Mouse (Mus musculus) forebrain, postnatal 0 days (tissue): ENCODE measurements around the gene Tlx2. TPM values are rescaled to one million over a fixed set of nuclear protein-coding genes. Genes with fewer than 3 reads are reported as not detected.
A peak's percentile ranks its signal among the peaks of the same experiment; 100 is the strongest.

Experiments
- ATAC-seq: fragments of 200-750 bp; cut with Nextera tagmentation; 2 replicates; pipeline ENCODE4 v1.8.0; 2017; ENCODE audit warnings: mild to moderate bottlenecking, moderate library complexity
- DNase-seq: peaks from one replicate; pipeline ENCODE4 v3.0.0-alpha.2; 2015
- H3K27ac ChIP-seq: fragments of 300-500 bp; sonication (generic); 2 replicates; pipeline ENCODE4 v1.5.1; 2014; ENCODE audit warnings: low read depth, mild to moderate bottlenecking, antibody characterized with exemption, low read length, moderate library complexity, mixed read lengths
- H3K27me3 ChIP-seq: fragments of 300-500 bp; sonication (generic); 2 replicates; pipeline ENCODE4 v1.6.1; 2014; ENCODE audit warnings: mild to moderate bottlenecking, low read length, mixed read lengths; ENCODE audit not compliant: insufficient read depth
- H3K36me3 ChIP-seq: fragments of 300-500 bp; sonication (generic); 2 replicates; pipeline ENCODE4 v1.6.1; 2014; ENCODE audit warnings: mild to moderate bottlenecking, moderate library complexity; ENCODE audit not compliant: insufficient read depth
- H3K4me1 ChIP-seq: fragments of 300-500 bp; sonication (generic); 2 replicates; pipeline ENCODE4 v1.6.1; 2014; ENCODE audit warnings: antibody characterized with exemption; ENCODE audit not compliant: insufficient read depth
- H3K4me2 ChIP-seq: fragments of 300-500 bp; sonication (generic); 2 replicates; pipeline ENCODE4 v1.6.1; 2014; ENCODE audit warnings: low read depth, mild to moderate bottlenecking, moderate library complexity
- H3K4me3 ChIP-seq: fragments of 300-500 bp; sonication (generic); 2 replicates; pipeline ENCODE4 v1.5.1; 2014; ENCODE audit warnings: low read depth, low read length, mixed read lengths
- H3K9ac ChIP-seq: fragments of 300-500 bp; sonication (generic); 2 replicates; pipeline ENCODE4 v1.6.1; 2014; ENCODE audit warnings: mild to moderate bottlenecking
- H3K9me3 ChIP-seq: fragments of 300-500 bp; sonication (generic); 2 replicates; pipeline ENCODE4 v1.6.1; 2016; ENCODE audit warnings: low read length
- CTCF ChIP-seq: sonication (generic); IDR thresholded peaks from 2 replicates; pipeline ENCODE4 v1.5.1; 2016; ENCODE audit warnings: antibody characterized with exemption, control low read depth, low read depth
- WGBS: fragments of 180-500 bp; shearing (Covaris S2); extraction: QIAGEN DNeasy Blood & Tissue Kit; methylation state at CpG from one replicate; pipeline ENCODE4 v1.1.7; 2014; 5-methylcytosine and 5-hydroxymethylcytosine counted together
- polyA plus RNA-seq: library from polyadenylated mRNA; unstranded; fragments of >200 nt; fragmentation: Nextera tagmentation; extraction: Ambion mirVana; gene quantifications from 2 replicates; pipeline ENCODE4 v1.2.1, GENCODE M21; 2015
- total RNA-seq: library from RNA; depleted of rRNA; stranded (reverse); fragments of >200 nt; gene quantifications from 2 replicates; pipeline ENCODE4 v1.2.3, GENCODE M21; 2014

The Tlx2 gene
- total and polyA plus RNA-seq, 2 experiments from 2014 or later = not detected

GRCm38 (mm10) chr6:83104158-83104557, 34.1 kb upstream of the Tlx2 start:
- no peak for TF ChIP-seq CTCF
- Histone ChIP-seq H3K9me3 (no peaks in the 10 kb centered on the region), H3K4me2 (no peak overlapping the region), H3K27ac (no peak overlapping the region), H3K4me3 (no peak overlapping the region), H3K36me3 (no peaks in the 10 kb centered on the region; the same call in 1 of the 2 replicates), H3K9ac (no peak overlapping the region), H3K4me1 (peaks cover 17% of the 10 kb centered on the region; the same call in 1 of the 2 replicates), H3K27me3 (no peaks in the 10 kb centered on the region)
- 36% methylated on average over 4 of the region's 4 CpGs for WGBS
- ATAC-seq (peak; percentile 65), DNase-seq (peak; percentile 73)

- no peaks in the 10 kb centered on the region for H3K27me3 ChIP-seq
- H3K36me3 ChIP-seq = no peaks in the 10 kb centered on the region; the same call in 1 of the 2 replicates
- peak overlapping the region; percentile 35; the same call in 1 of the 2 replicates for H3K27ac ChIP-seq
- H3K4me2 ChIP-seq = peak overlapping the region; percentile 99
- ATAC-seq (no peak), DNase-seq (no peak)
- H3K4me1 ChIP-seq = peaks cover 12% of the 10 kb centered on the region; the same call in 1 of the 2 replicates
- H3K4me3 ChIP-seq = peak overlapping the region; percentile 66
- H3K9me3 ChIP-seq = no peaks in the 10 kb centered on the region
- WGBS = 50% methylated on average over 11 of the region's 11 CpGs
- no peak for TF ChIP-seq CTCF
- peak overlapping the region; percentile 76 for H3K9ac ChIP-seq
Observed at GRCm38 (mm10) chr6:83103130-83103650, 33.1 kb upstream of the Tlx2 start.

DNA sequence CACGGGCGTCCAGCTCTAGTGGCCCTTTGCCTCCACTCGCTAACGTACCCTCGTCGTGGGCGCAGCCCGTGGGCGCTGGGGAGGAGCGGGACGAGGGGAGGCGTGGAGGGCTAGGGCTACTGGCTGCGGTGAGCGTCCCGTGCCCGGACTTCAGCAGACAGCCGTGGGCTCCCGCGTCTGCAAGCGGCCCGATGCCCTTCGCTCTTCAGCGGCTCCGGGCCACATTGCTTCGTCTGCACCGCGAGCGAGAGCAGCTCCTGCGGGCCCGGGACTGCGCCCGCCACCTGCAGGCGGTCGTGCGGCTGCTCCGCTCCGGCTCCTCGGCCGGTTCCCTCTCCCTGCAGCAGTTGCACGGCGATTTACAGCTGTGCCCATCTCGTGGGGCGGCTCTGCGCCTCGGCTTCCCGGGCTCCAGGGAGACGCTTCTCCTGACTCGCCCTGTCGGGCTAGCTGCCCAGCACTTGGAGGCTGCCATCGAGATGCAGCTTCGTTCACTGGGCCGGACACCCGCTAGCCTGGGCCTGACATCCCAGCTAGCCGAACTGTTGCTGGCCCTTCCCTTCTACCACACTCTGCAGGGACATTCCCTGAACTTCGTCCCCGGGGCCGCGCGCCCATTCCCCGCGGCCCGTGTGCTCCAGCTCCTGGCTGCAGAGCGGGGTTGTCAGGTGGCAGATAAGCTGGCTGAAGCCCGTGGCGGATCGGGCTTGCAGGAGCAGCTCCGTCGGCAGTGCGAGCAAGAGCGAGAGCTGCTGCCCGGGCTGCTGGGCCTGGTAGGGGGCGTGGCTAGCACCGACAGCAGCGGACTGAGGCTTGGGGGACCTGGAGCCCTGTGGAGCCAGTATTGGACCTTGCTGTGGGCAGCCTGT, 31.8 kb upstream of the Tlx2 start:
- H3K9ac ChIP-seq = peak overlapping the region; percentile 76
- no peaks in the 10 kb centered on the region for H3K9me3 ChIP-seq
- H3K4me3 ChIP-seq = peak overlapping the region; percentile 66
- H3K36me3 ChIP-seq = no peaks in the 10 kb centered on the region; the same call in 1 of the 2 replicates
- no peaks in the 10 kb centered on the region for H3K27me3 ChIP-seq
- peak overlapping the region; percentile 99 for H3K4me2 ChIP-seq
- DNase-seq (peak; percentile 74), ATAC-seq (peak; percentile 70)
- peak overlapping the region; percentile 82 for H3K27ac ChIP-seq
- WGBS = 7% methylated on average over 74 of the region's 74 CpGs
- peak; percentile 70 for TF ChIP-seq CTCF
- peaks cover 8% of the 10 kb centered on the region; the same call in 1 of the 2 replicates for H3K4me1 ChIP-seq

DNA sequence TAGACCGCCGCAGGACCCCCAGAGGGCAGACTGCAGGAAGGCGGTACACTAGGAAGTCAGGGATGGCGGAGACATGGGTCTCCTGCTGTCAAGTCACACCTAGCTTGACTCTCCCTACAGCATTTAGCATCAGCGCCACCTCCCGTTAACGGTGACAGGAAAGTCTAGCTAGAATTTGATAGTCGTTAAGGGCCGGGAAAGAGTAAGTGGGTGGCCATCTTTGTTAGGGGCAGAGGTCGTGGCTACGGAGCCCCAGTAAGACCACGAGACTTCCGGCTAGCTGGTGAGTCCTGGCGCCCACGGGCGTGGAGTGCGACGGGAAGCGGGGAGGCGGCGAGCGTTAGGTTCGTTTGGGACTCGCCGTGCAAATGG, 31.2 kb upstream of the Tlx2 start, which contains the start of the genes Ccdc142 and Gm42688:
Gene Ccdc142 (plus strand): TSS at position 286 of the 372 bp plus-strand sequence.
Gene Gm42688 (plus strand): TSS at position 302 of the 372 bp plus-strand sequence.
- WGBS = under 1% methylated on average over 25 of the region's 25 CpGs
- no peaks in the 10 kb centered on the region for H3K9me3 ChIP-seq
- DNase-seq = peak; percentile 90
- peak; percentile 85 for ATAC-seq
- H3K36me3 ChIP-seq = no peaks in the 10 kb centered on the region; the same call in 1 of the 2 replicates
- H3K4me2 ChIP-seq = peak within 1 kb of the TSS; percentile 99
- H3K9ac ChIP-seq = peak within 1 kb of the TSS; percentile 76
- peak within 1 kb of the TSS; percentile 66 for H3K4me3 ChIP-seq
- TF ChIP-seq CTCF = peak; percentile 81
- H3K4me1 ChIP-seq = peaks cover 8% of the 10 kb centered on the region; the same call in 1 of the 2 replicates
- H3K27ac ChIP-seq = peak within 1 kb of the TSS; percentile 82
- H3K27me3 ChIP-seq = no peaks in the 10 kb centered on the region

GRCm38 (mm10) chr6:83098411-83098810, 28.3 kb upstream of the Tlx2 start:
- Histone ChIP-seq H3K4me1 (peaks cover 8% of the 10 kb centered on the region; the same call in 1 of the 2 replicates), H3K36me3 (no peaks in the 10 kb centered on the region), H3K4me3 (no peak overlapping the region), H3K4me2 (no peak overlapping the region), H3K27ac (no peak overlapping the region), H3K9ac (no peak overlapping the region), H3K9me3 (no peaks in the 10 kb centered on the region), H3K27me3 (no peaks in the 10 kb centered on the region)
- no peak for TF ChIP-seq CTCF
- ATAC-seq (no peak), DNase-seq (no peak)
- WGBS = 78% methylated on average over 2 of the region's 2 CpGs

DNA sequence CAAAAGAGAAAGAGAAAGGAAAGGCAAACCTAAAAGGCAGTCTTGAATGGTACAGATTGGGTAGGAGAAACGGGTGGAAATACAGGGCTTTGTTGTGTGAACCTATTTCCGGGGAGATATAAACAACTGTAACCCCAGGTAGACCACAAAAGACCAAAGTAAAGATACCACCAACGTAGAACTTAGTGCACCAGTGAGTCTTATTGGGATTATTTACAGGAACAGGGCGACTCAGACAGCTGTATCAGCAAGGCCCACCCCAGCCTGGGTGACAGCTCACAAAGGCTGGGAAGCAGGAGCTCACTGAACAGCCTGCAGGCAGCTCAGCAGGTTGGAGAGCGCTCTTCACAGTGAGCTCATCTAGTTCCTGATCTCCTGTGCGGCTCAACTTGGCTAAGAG, 25.9 kb upstream of the Tlx2 start:
- 37% methylated on average over 6 of the region's 6 CpGs for WGBS
- no peaks in the 10 kb centered on the region; the same call in 1 of the 2 replicates for H3K27me3 ChIP-seq
- no peak for DNase-seq
- no peak overlapping the region for H3K27ac ChIP-seq
- no peak overlapping the region for H3K4me2 ChIP-seq
- H3K9me3 ChIP-seq = no peaks in the 10 kb centered on the region
- no peaks in the 10 kb centered on the region for H3K36me3 ChIP-seq
- TF ChIP-seq CTCF = no peak
- no peaks in the 10 kb centered on the region for H3K4me1 ChIP-seq
- no peak overlapping the region for H3K4me3 ChIP-seq
- H3K9ac ChIP-seq = no peak overlapping the region
- no peak for ATAC-seq
